Mouse (Mus musculus) liver, postnatal 0 days (tissue): ENCODE data around the gene Prkaca.

Experiments used
- CTCF ChIP-seq: sonication (generic); IDR thresholded peaks from 2 replicates; pipeline ENCODE4 v1.5.1; 2016; ENCODE audit warnings: antibody characterized with exemption, low read depth
- EP300 ChIP-seq: IDR thresholded peaks from 2 replicates; pipeline ENCODE4 v1.6.1; 2016; ENCODE audit warnings: antibody characterized with exemption, low read depth, mild to moderate bottlenecking

DNA sequence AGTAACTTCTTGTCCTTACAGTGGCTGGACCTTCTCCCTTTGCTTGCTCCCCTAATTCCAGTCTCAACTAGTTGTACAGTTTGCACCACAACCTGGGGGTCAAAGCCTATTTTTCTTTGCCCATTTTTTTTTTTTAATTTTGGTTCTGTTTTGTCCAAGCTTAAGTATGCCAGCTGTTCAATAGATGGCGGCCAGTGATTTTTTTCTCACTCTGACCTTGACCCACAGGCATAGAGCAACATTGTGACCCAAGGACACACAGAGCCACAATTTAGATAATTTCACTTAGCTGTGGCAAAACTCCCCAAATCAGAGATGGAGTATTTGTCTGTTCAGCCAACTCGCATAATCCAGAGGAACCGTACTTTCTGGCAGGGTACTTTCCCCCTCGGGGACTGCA is 1.7 kb upstream of the Prkaca start:
- TF ChIP-seq CTCF (no peak), EP300 (no peak)
